Mouse (Mus musculus) olfactory bulb, adult 2 months (tissue): ENCODE data around the gene Cldn4.

Source experiments
- CTCF ChIP-seq: fragments of 200-500 bp; IDR thresholded peaks from 2 replicates; pipeline ENCODE4 v1.5.1; 2012; ENCODE audit warnings: low read depth, mild to moderate bottlenecking, low read length, moderate library complexity; ENCODE audit not compliant: insufficient read depth
- POLR2A ChIP-seq: fragments of 200-500 bp; IDR thresholded peaks from 2 replicates; pipeline ENCODE4 v1.6.1; 2012; ENCODE audit warnings: mild to moderate bottlenecking, low read depth, low read length, moderate library complexity; ENCODE audit not compliant: insufficient read depth

DNA sequence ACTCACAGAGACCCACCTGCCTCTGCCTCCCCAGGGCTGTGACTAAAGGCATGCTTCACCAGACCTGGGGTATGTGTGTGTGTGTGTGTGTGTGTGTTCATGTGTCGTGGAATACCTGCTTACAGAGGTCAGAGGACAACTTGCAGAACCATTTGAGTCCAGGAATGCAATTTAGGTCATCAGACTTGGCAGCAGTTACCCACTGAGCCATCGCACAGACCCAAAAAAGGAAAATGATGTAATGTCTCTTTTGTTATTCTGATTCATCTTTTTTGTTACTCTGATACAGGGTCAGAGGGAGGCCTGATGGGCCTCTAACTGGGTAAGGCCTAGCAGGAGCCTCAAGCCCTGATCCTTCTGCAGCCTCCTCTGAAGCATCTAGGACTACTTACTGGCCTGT lies 4.0 kb downstream of the Cldn4 start:
- no peak for TF ChIP-seq CTCF
- TF ChIP-seq POLR2A = no peak
